Mouse (Mus musculus) ES-E14 (cell line): ENCODE data around the gene Kif13a. TPM values are rescaled to one million over a fixed set of nuclear protein-coding genes. Genes with fewer than 3 reads are reported as not detected.

Experiments
- DNase-seq: peaks from one replicate; pipeline ENCODE4 v3.0.0-alpha.2; 2013; ENCODE audit warnings: low read depth, low spot score
- H3K27ac ChIP-seq: 2 replicates; pipeline ENCODE4 v1.5.1; 2012; ENCODE audit warnings: low read depth, mild to moderate bottlenecking, low read length, moderate library complexity, mixed read lengths; ENCODE audit not compliant: poor library complexity, insufficient read depth, severe bottlenecking
- H3K36me3 ChIP-seq: 2 replicates; pipeline ENCODE4 v1.6.1; 2012; ENCODE audit warnings: mild to moderate bottlenecking, low read length, moderate library complexity, mixed read lengths; ENCODE audit not compliant: control insufficient read depth, poor library complexity, insufficient read depth, severe bottlenecking
- H3K4me1 ChIP-seq, 2 experiments: fragments of 150-350 bp in 1 of 2; sonication (generic) in 1 of 2; 2 replicates each; pipeline ENCODE4 v1.6.1; 2012; ENCODE audit warnings: low read length in 2 of 2, mild to moderate bottlenecking in 1 of 2, mixed read lengths in 1 of 2; ENCODE audit not compliant: control insufficient read depth in 2 of 2, insufficient read depth in 2 of 2, poor library complexity in 1 of 2
- H3K4me3 ChIP-seq, 2 experiments: fragments of 150-350 bp in 1 of 2; sonication (generic) in 1 of 2; 2 replicates each; pipeline ENCODE4 v1.5.1; 2012; ENCODE audit warnings: low read length in 2 of 2, low read depth in 1 of 2, mild to moderate bottlenecking in 1 of 2, mixed read lengths in 1 of 2; ENCODE audit not compliant: insufficient read depth in 1 of 2, poor library complexity in 1 of 2, severe bottlenecking in 1 of 2
- H3K9ac ChIP-seq: 2 replicates; pipeline ENCODE4 v1.6.1; 2012; ENCODE audit warnings: low read depth, mild to moderate bottlenecking, low read length, mixed read lengths; ENCODE audit not compliant: poor library complexity, insufficient read depth, severe bottlenecking
- H3K9me3 ChIP-seq: fragments of 150-350 bp; sonication (generic); 2 replicates; pipeline ENCODE4 v1.6.1; 2012; ENCODE audit warnings: low read depth, mild to moderate bottlenecking, low read length; ENCODE audit not compliant: control insufficient read depth, insufficient read depth
- CHD2 ChIP-seq: IDR thresholded peaks from 2 replicates; pipeline ENCODE4 v1.6.1; 2014; ENCODE audit warnings: mild to moderate bottlenecking, low read depth, low read length, inconsistent platforms
- HCFC1 ChIP-seq: IDR thresholded peaks from 2 replicates; pipeline ENCODE4 v1.6.1; 2012; ENCODE audit warnings: low read length, inconsistent platforms, borderline replicate concordance; ENCODE audit not compliant: insufficient read depth
- MAFK ChIP-seq: IDR thresholded peaks from 2 replicates; pipeline ENCODE4 v1.6.1; 2014; ENCODE audit warnings: mild to moderate bottlenecking, low read depth, low read length, inconsistent platforms; ENCODE audit not compliant: insufficient read depth
- ZC3H11A ChIP-seq: IDR thresholded peaks from 2 replicates; pipeline ENCODE4 v1.6.1; 2012; ENCODE audit warnings: low read depth, mild to moderate bottlenecking, inconsistent platforms, low read length, borderline replicate concordance
- ZNF384 ChIP-seq: IDR thresholded peaks from 2 replicates; pipeline ENCODE4 v1.6.1; 2012; ENCODE audit warnings: low read depth, low read length, inconsistent platforms
- in situ Hi-C, 2 experiments: fragments of 600-800 bp; cut with MboI; formaldehyde crosslinking; loops; one replicate each; pipeline ENCODE4 v1.15.1; 2025; ENCODE audit warnings: low sequenced_read_pairs in 2 of 2, inconsistent platforms in 1 of 2; ENCODE audit not compliant: unreplicated experiment in 2 of 2
- total RNA-seq: library from RNA; depleted of rRNA; stranded (reverse); fragments of 300-350 nt; gene quantifications from 2 replicates; pipeline ENCODE4 v1.2.3, GENCODE M21; 2012

Kif13a gene
- total RNA-seq, 1 experiment: 23.6 TPM

DNA sequence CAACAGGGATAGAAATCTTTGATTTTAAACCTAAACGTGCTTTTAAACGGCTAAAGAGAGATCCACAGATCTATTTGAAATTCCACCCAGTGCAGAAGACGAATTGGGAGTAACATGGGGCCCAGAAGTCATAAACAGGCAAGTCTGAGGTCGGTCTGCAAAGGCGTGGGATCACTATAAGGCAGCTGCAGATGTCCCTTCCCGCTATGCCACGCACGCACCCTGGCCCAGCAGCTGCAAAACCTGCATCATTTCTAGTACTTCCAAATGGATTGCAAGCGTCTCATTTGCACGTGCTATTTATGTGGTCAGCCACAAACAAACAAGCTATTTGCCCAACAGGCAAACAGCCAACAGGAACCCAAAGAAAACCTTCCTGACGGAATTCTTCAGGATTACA lies 56.9 kb downstream of the Kif13a start:
- no peak overlapping the region for H3K9ac ChIP-seq
- DNase-seq: no peak
- TF ChIP-seq ZNF384 (no peak), MAFK (no peak), CHD2 (no peak), ZC3H11A (no peak), HCFC1 (no peak)
- no peak overlapping the region for H3K27ac ChIP-seq
- no peaks in the 10 kb centered on the region for H3K9me3 ChIP-seq
- in situ Hi-C loops: no loop called here
- H3K36me3 ChIP-seq: no peaks in the 10 kb centered on the region
- no peak overlapping the region for H3K4me3 ChIP-seq
- H3K4me1 ChIP-seq: no peaks in the 10 kb centered on the region

GRCm38 (mm10) chr13:46872194-46872593 lies 57.5 kb downstream of the Kif13a start:
- TF ChIP-seq CHD2 (no peak), MAFK (no peak), HCFC1 (no peak), ZNF384 (no peak)

DNA sequence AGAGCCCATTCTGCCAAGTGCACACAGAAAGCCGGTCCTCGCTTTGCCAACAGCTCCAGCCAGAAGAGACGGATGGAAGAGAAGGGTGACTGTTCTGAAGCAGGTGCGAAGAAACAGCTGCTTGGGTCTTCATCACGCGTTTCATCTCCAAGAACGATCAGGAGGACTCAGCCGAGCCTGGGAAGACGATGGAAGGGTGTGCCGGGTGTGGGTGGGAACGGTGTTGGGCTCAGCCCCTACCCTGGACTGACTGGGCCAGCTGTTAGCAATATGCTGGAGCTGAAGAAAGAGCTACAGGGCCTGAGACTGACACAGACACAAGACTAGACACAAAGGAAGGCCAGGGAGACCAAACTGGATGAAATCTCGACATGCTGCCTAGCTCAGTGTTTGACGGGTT lies 60.2 kb downstream of the Kif13a start:
- no peak for TF ChIP-seq ZNF384
- no peak for TF ChIP-seq HCFC1
- TF ChIP-seq ZC3H11A: no peak
- no peak for TF ChIP-seq MAFK
- TF ChIP-seq CHD2: no peak
- no peak overlapping the region for H3K27ac ChIP-seq
- no peaks in the 10 kb centered on the region for H3K9me3 ChIP-seq
- no peaks in the 10 kb centered on the region for H3K4me1 ChIP-seq
- no peak for DNase-seq
- H3K9ac ChIP-seq: no peak overlapping the region
- H3K4me3 ChIP-seq: no peak overlapping the region
- in situ Hi-C loops: no loop called here
- no peaks in the 10 kb centered on the region for H3K36me3 ChIP-seq

More at GRCm38 (mm10) chr13:46872194-46872593, 57.5 kb downstream of the Kif13a start:
- no peak overlapping the region for H3K9ac ChIP-seq
- H3K27ac ChIP-seq: no peak overlapping the region
- no peaks in the 10 kb centered on the region for H3K9me3 ChIP-seq
- H3K36me3 ChIP-seq: no peaks in the 10 kb centered on the region
- no peak overlapping the region for H3K4me3 ChIP-seq
- no peak for DNase-seq
- H3K4me1 ChIP-seq: no peaks in the 10 kb centered on the region
- in situ Hi-C loops: no loop called here

GRCm38 (mm10) chr13:46863169-46863748 lies 66.4 kb downstream of the Kif13a start:
- no peak overlapping the region for H3K27ac ChIP-seq
- no peak overlapping the region for H3K4me3 ChIP-seq
- TF ChIP-seq ZNF384 (no peak), MAFK (no peak), CHD2 (no peak), HCFC1 (no peak), ZC3H11A (no peak)
- no peak for DNase-seq
- no peaks in the 10 kb centered on the region for H3K4me1 ChIP-seq
- no peaks in the 10 kb centered on the region for H3K9me3 ChIP-seq
- no peaks in the 10 kb centered on the region for H3K36me3 ChIP-seq
- no peak overlapping the region for H3K9ac ChIP-seq
- in situ Hi-C loops: no loop called here

DNA sequence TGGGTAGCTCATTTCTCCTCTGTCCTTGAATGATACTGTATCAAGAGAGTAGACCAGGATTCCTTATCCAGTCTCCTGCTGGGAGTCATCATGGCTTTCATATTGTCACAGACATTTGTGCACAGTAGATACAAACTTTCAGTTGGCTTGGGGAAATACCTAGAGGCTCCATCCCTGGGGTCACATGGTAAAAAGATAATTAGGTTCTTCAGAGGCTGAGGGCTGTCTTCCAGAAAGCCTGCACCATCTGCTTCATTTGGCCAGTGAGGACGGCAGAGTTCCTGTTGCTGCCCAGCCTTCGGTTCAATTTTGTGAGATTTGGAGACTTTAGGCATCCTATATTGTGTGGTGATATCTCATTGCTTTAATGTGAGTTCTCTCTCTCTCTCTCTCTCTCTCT lies 69.8 kb downstream of the Kif13a start:
- H3K4me1 ChIP-seq: no peaks in the 10 kb centered on the region
- H3K4me3 ChIP-seq: no peak overlapping the region
- H3K9me3 ChIP-seq: no peaks in the 10 kb centered on the region
- H3K36me3 ChIP-seq: no peaks in the 10 kb centered on the region
- TF ChIP-seq ZNF384: no peak
- no peak for TF ChIP-seq CHD2
- no peak for TF ChIP-seq MAFK
- TF ChIP-seq ZC3H11A: no peak
- TF ChIP-seq HCFC1: no peak
- DNase-seq: no peak
- no peak overlapping the region for H3K9ac ChIP-seq
- in situ Hi-C loops: no loop called here
- no peak overlapping the region for H3K27ac ChIP-seq
